Mouse (Mus musculus): Measurements from ENCODE around the gene Wif1. TPM values are rescaled to one million over a fixed set of nuclear protein-coding genes. Genes with fewer than 3 reads are reported as not detected.

The Wif1 gene
- polyA plus RNA-seq, 1 experiment from 2014 or later = 7.5 TPM

DNA sequence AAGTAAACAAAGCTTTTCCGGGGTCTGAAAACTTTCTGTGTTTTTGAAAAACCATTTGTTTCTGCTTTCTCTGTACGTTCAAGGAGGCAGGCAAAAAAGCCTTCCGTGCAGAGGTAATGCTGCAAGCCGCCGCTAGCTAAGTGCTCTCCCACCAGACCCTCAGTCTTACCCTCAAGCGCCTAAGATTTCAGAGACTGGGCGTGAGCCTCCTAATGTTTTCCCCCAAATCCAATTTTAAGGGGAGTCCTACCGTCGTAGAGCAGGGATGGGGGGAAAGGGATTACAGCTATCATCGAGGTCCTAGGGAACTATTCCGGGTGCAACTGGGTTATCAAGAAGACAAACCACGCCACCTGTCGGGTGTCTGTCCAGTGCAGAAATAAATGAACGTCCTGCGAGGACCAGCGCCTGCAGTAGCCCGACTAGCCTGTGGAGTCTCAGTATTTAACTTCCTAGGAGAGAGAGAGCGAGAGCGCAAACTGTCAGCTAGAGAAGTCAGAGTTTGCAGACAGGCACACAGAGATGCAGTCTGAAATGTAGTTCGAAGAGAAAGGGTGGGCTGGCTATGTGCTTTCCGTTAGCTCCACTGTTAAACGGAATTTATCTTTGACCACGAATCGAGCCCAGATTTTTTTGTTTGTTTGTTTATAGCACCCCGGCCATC lies 500 bp upstream of the Wif1 start:
- Histone ChIP-seq H3K27me3 (ENCODE audit: insufficient read depth, low read length) (peaks cover 22% of the 10 kb centered on the region), H3K4me2 (peak overlapping the region; percentile 91), H3K4me3 (ENCODE audit: low read depth, low read length) (peak overlapping the region; percentile 45), H3K36me3 (ENCODE audit: insufficient read depth) (no peaks in the 10 kb centered on the region), H3K27ac (ENCODE audit: low read depth) (no peak overlapping the region), H3K9me3 (ENCODE audit: low read depth, low read length) (no peaks in the 10 kb centered on the region), H3K9ac (peak overlapping the region; percentile 33; the same call in 1 of the 2 replicates), H3K4me1 (ENCODE audit: insufficient read depth) (no peaks in the 10 kb centered on the region; the same call in 1 of the 2 replicates)
- ATAC-seq (ENCODE audit: insufficient read depth) (peak; percentile 84), DNase-seq (peak; percentile 88)
- TF ChIP-seq CTCF (IDR thresholded peaks at IDR 0.05; ENCODE audit: low read depth) = peak; percentile 71
- WGBS = under 1% methylated on average over 25 of the region's 25 CpGs

- DNase-seq (peak; percentile 42), ATAC-seq (ENCODE audit: insufficient read depth) (no peak)
- Histone ChIP-seq H3K36me3 (ENCODE audit: insufficient read depth) (no peaks in the 10 kb centered on the region), H3K4me3 (ENCODE audit: low read depth, low read length) (peak overlapping the region; percentile 45), H3K27me3 (ENCODE audit: insufficient read depth, low read length) (peaks cover 22% of the 10 kb centered on the region), H3K27ac (ENCODE audit: low read depth) (no peak overlapping the region), H3K4me1 (ENCODE audit: insufficient read depth) (no peaks in the 10 kb centered on the region; the same call in 1 of the 2 replicates), H3K9ac (peak overlapping the region; percentile 33), H3K4me2 (peak overlapping the region; percentile 91), H3K9me3 (ENCODE audit: low read depth, low read length) (no peaks in the 10 kb centered on the region)
- TF ChIP-seq CTCF (IDR thresholded peaks at IDR 0.05; ENCODE audit: low read depth) = no peak
- WGBS = 10% methylated on average over 5 of the region's 5 CpGs
Measured at GRCm38 (mm10) chr10:121034569-121034947, 798 bp downstream of the Wif1 start.

DNA sequence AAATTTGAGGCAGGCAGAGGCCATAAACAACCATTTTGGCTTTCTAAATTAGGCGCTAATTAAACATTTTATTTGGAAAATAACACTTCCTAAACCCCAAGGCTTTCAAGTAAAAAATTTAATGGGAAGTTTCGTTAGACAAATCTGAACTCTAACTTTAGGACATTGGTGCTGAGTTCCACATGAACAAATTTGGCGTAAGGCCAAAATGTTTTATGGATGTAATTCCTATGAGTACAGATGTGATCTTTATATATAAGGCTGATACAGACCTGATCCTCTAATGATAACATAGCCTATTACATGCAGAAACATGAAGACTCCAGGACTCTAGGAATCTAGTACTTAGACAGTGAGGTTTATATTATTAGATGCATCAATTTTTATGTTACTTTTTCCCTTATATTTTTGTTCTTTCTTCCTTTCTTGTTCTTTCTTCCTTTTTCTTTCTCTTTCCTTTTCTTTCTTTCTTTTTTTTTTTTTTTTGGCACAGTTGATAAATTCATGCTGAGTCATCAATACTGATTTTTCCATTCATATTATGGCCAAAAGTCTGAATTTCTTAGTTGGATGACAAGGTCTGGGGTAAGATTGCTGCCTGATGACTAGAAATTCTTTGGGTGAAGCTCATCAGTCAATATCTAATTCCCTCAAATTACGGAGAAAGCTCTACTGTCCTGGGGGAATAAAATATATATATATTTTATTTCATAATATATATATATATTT lies 5.0 kb downstream of the Wif1 start:
- Histone ChIP-seq H3K9ac (no peak overlapping the region), H3K4me3 (ENCODE audit: low read depth, low read length) (no peak overlapping the region), H3K4me1 (ENCODE audit: insufficient read depth) (no peaks in the 10 kb centered on the region; the same call in 1 of the 2 replicates), H3K9me3 (ENCODE audit: low read depth, low read length) (no peaks in the 10 kb centered on the region), H3K27ac (ENCODE audit: low read depth) (no peak overlapping the region), H3K36me3 (ENCODE audit: insufficient read depth) (no peaks in the 10 kb centered on the region), H3K4me2 (no peak overlapping the region), H3K27me3 (ENCODE audit: insufficient read depth, low read length) (peaks cover 19% of the 10 kb centered on the region)
- 78% methylated on average over 4 of the region's 4 CpGs for WGBS
- TF ChIP-seq CTCF (IDR thresholded peaks at IDR 0.05; ENCODE audit: low read depth) = no peak
- ATAC-seq (ENCODE audit: insufficient read depth) = no peak
- peak; percentile 52 for DNase-seq

DNA sequence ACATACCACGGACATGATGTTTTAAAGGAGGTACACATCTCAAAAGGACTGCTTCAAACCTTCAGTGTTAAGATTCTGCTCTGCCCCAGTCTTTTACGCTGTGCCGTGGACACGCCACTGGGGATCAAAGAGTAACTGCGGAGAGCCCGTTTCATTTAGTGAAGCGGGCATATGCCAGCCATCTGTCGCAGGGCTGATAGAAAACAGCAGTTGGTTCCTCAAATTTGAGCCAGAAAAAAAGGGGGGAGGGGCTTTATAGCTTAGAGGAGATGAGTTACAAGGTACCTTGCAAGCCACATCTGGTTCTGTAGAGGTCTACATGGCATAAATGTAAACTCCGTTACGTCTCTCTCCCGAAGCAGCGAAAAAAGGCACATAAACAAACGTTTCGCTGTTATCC lies 7.2 kb downstream of the Wif1 start:
- Histone ChIP-seq H3K4me3 (ENCODE audit: low read depth, low read length) (no peak overlapping the region), H3K27me3 (ENCODE audit: insufficient read depth, low read length) (0 out of 2 replicates have a peak, but pooled peaks cover 7% of the 10 kb centered on the region), H3K4me2 (no peak overlapping the region), H3K9me3 (ENCODE audit: low read depth, low read length) (no peaks in the 10 kb centered on the region), H3K27ac (ENCODE audit: low read depth) (no peak overlapping the region), H3K36me3 (ENCODE audit: insufficient read depth) (no peaks in the 10 kb centered on the region), H3K9ac (no peak overlapping the region), H3K4me1 (ENCODE audit: insufficient read depth) (no peaks in the 10 kb centered on the region)
- DNase-seq (no peak), ATAC-seq (ENCODE audit: insufficient read depth) (no peak)
- no peak for TF ChIP-seq CTCF (IDR thresholded peaks at IDR 0.05; ENCODE audit: low read depth)
- 56% methylated on average over 14 of the region's 14 CpGs for WGBS

DNA sequence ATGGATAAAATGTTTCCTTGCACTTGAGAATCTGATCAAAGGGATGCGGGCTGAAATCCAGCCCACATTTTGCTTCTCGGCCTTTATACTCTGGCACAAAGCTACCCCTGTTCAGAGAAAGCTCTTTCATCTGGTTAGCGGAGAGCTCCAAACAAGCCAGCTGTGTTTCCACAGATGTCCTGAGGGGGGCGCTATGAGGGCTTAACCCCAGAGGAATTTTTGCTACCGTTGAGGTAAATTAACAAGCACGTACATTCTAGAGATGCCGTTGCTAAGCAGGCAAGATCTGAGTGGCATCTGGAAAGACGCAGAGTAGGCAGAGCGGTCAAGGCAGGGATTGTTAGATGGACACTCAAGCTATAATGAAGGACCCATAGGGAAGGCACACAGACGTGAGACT lies 13.7 kb downstream of the Wif1 start:
- DNase-seq (no peak), ATAC-seq (ENCODE audit: insufficient read depth) (no peak)
- no peaks in the 10 kb centered on the region for H3K27me3 ChIP-seq (ENCODE audit: insufficient read depth, low read length)
- no peak overlapping the region for H3K4me3 ChIP-seq (ENCODE audit: low read depth, low read length)
- no peak overlapping the region for H3K27ac ChIP-seq (ENCODE audit: low read depth)
- WGBS = 71% methylated on average over 10 of the region's 10 CpGs
- no peaks in the 10 kb centered on the region for H3K36me3 ChIP-seq (ENCODE audit: insufficient read depth)
- no peak overlapping the region for H3K9ac ChIP-seq
- no peaks in the 10 kb centered on the region for H3K4me1 ChIP-seq (ENCODE audit: insufficient read depth)
- TF ChIP-seq CTCF (IDR thresholded peaks at IDR 0.05; ENCODE audit: low read depth) = 0 out of 2 replicates have a peak, but pooled peaks have one; percentile 21
- no peak overlapping the region for H3K4me2 ChIP-seq
- H3K9me3 ChIP-seq (ENCODE audit: low read depth, low read length) = no peaks in the 10 kb centered on the region

DNA sequence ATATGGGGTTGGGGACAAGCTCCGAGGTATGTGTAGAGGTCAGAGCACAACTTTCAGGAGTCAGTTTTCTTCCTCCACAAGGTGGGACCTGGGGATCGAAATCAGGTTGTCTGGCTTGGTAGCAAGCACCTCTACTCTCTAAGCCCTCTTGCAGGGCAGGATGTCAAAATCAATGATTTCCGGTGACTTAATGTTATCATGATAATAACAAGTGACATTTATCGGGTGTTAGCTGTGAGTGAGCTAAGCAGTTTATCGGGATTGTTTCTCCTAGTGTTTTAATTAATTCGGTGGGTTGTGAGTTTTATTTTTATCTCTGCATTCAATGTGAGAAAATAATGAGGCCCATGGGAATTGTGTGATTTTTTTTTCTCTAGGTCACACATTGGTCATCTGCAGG lies 18.3 kb downstream of the Wif1 start:
- H3K36me3 ChIP-seq (ENCODE audit: insufficient read depth) = no peaks in the 10 kb centered on the region
- H3K27ac ChIP-seq (ENCODE audit: low read depth) = no peak overlapping the region
- no peak overlapping the region for H3K4me2 ChIP-seq
- no peak overlapping the region for H3K9ac ChIP-seq
- WGBS = 78% methylated on average over 6 of the region's 6 CpGs
- no peak overlapping the region for H3K4me3 ChIP-seq (ENCODE audit: low read depth, low read length)
- ATAC-seq (ENCODE audit: insufficient read depth) (no peak), DNase-seq (no peak)
- TF ChIP-seq CTCF (IDR thresholded peaks at IDR 0.05; ENCODE audit: low read depth) = no peak
- H3K9me3 ChIP-seq (ENCODE audit: low read depth, low read length) = no peaks in the 10 kb centered on the region
- H3K27me3 ChIP-seq (ENCODE audit: insufficient read depth, low read length) = no peaks in the 10 kb centered on the region
- H3K4me1 ChIP-seq (ENCODE audit: insufficient read depth) = peaks cover 17% of the 10 kb centered on the region

- H3K27me3 ChIP-seq (ENCODE audit: insufficient read depth, low read length) = no peaks in the 10 kb centered on the region
- DNase-seq (peak; percentile 99), ATAC-seq (ENCODE audit: insufficient read depth) (peak; percentile 95)
- peak overlapping the region; percentile 77 for H3K27ac ChIP-seq (ENCODE audit: low read depth)
- TF ChIP-seq CTCF (IDR thresholded peaks at IDR 0.05; ENCODE audit: low read depth) = no peak
- no peaks in the 10 kb centered on the region for H3K36me3 ChIP-seq (ENCODE audit: insufficient read depth)
- 15% methylated on average over 13 of the region's 13 CpGs for WGBS
- H3K4me3 ChIP-seq (ENCODE audit: low read depth, low read length) = no peak overlapping the region
- peak overlapping the region; percentile 44 for H3K4me2 ChIP-seq
- no peaks in the 10 kb centered on the region for H3K9me3 ChIP-seq (ENCODE audit: low read depth, low read length)
- peaks cover 18% of the 10 kb centered on the region for H3K4me1 ChIP-seq (ENCODE audit: insufficient read depth)
- H3K9ac ChIP-seq = no peak overlapping the region
Measured at GRCm38 (mm10) chr10:121055452-121056188, 21.9 kb downstream of the Wif1 start.
